Mouse (Mus musculus) small intestine, adult 2 months (tissue): ENCODE measurements at regions not wholly inside any gene's neighbourhood (a gene's known extent, or its start where the extent isn't known, plus 50 kb on each side); places are given as distances from the start of the nearest gene placed in this dataset.

ENCODE experiments used
- H3K27ac ChIP-seq: fragments of 200-500 bp; 2 replicates; pipeline ENCODE4 v1.5.1; 2012; ENCODE audit warnings: low read depth, low read length, control low read depth, inconsistent platforms; ENCODE audit not compliant: insufficient read depth
- H3K27me3 ChIP-seq: fragments of 200-500 bp; 2 replicates; pipeline ENCODE4 v1.6.1; 2012; ENCODE audit warnings: mild to moderate bottlenecking, moderate library complexity, low read length, inconsistent platforms; ENCODE audit not compliant: control insufficient read depth, insufficient read depth
- H3K36me3 ChIP-seq: fragments of 200-500 bp; 2 replicates; pipeline ENCODE4 v1.6.1; 2012; ENCODE audit warnings: mild to moderate bottlenecking, low read length, control low read depth, inconsistent platforms; ENCODE audit not compliant: control insufficient read depth, insufficient read depth
- H3K4me1 ChIP-seq: fragments of 200-500 bp; 2 replicates; pipeline ENCODE4 v1.6.1; 2012; ENCODE audit warnings: low read length, inconsistent platforms, mixed read lengths; ENCODE audit not compliant: control insufficient read depth, insufficient read depth, insufficient read length
- H3K4me3 ChIP-seq: fragments of 200-500 bp; 2 replicates; pipeline ENCODE4 v1.5.1; 2012; ENCODE audit warnings: low read depth, mild to moderate bottlenecking, control low read depth, inconsistent platforms, low read length, moderate library complexity
- CTCF ChIP-seq: fragments of 200-500 bp; IDR thresholded peaks from 2 replicates; pipeline ENCODE4 v1.5.1; 2012; ENCODE audit warnings: low read depth, mild to moderate bottlenecking, control low read depth, inconsistent platforms, low read length, moderate library complexity, mixed read lengths; ENCODE audit not compliant: insufficient replicate concordance, insufficient read length; ENCODE audit errors: extremely low read depth
- POLR2A ChIP-seq: fragments of 200-500 bp; IDR thresholded peaks from 2 replicates; pipeline ENCODE4 v1.6.1; 2012; ENCODE audit warnings: low read depth, mild to moderate bottlenecking, control low read depth, inconsistent platforms, low read length, moderate library complexity
- WGBS: fragments of 180-500 bp; shearing (Covaris S2); methylation state at CpG from one replicate; pipeline ENCODE4 v1.1.7; 2018; 5-methylcytosine and 5-hydroxymethylcytosine counted together

- TF ChIP-seq POLR2A (no peak), CTCF (no peak)
- 54% methylated on average over 3 of the region's 3 CpGs for WGBS
- no peaks in the 10 kb centered on the region for H3K36me3 ChIP-seq
- H3K4me3 ChIP-seq, result no peak overlapping the region
- no peaks in the 10 kb centered on the region for H3K27me3 ChIP-seq
- H3K27ac ChIP-seq, result no peak overlapping the region
- no peaks in the 10 kb centered on the region for H3K4me1 ChIP-seq
Observed at GRCm38 (mm10) chr3:156423100-156423499, 138.5 kb upstream of the Negr1 start.

GRCm38 (mm10) chr3:156455042-156455441 lies 106.6 kb upstream of the Negr1 start:
- H3K27me3 ChIP-seq, result no peaks in the 10 kb centered on the region
- no peak overlapping the region for H3K27ac ChIP-seq
- TF ChIP-seq CTCF (no peak), POLR2A (no peak)
- H3K36me3 ChIP-seq, result no peaks in the 10 kb centered on the region
- no peak overlapping the region for H3K4me3 ChIP-seq
- no peaks in the 10 kb centered on the region for H3K4me1 ChIP-seq
- 65% methylated on average over 4 of the region's 4 CpGs for WGBS

GRCm38 (mm10) chr3:156463299-156463698 lies 98.3 kb upstream of the Negr1 start:
- H3K27ac ChIP-seq, result no peak overlapping the region
- no peaks in the 10 kb centered on the region for H3K27me3 ChIP-seq
- TF ChIP-seq CTCF (no peak), POLR2A (no peak)
- H3K36me3 ChIP-seq, result no peaks in the 10 kb centered on the region
- no peaks in the 10 kb centered on the region for H3K4me1 ChIP-seq
- no peak overlapping the region for H3K4me3 ChIP-seq
- 24% methylated on average over 2 of the region's 2 CpGs for WGBS

- TF ChIP-seq CTCF (no peak), POLR2A (no peak)
- WGBS, result 71% methylated on average over 5 of the region's 5 CpGs
- H3K4me3 ChIP-seq, result no peak overlapping the region
- H3K27ac ChIP-seq, result no peak overlapping the region
- H3K36me3 ChIP-seq, result no peaks in the 10 kb centered on the region
- H3K4me1 ChIP-seq, result no peaks in the 10 kb centered on the region
- no peaks in the 10 kb centered on the region for H3K27me3 ChIP-seq
Observed at GRCm38 (mm10) chr3:156465601-156466000, 96.0 kb upstream of the Negr1 start.

GRCm38 (mm10) chr3:156472665-156473064 lies 88.9 kb upstream of the Negr1 start:
- no peak for TF ChIP-seq POLR2A
- no peak for TF ChIP-seq CTCF
- no peaks in the 10 kb centered on the region for H3K27me3 ChIP-seq
- no peak overlapping the region for H3K27ac ChIP-seq
- WGBS, result 93% methylated on average over 4 of the region's 4 CpGs
- H3K36me3 ChIP-seq, result no peaks in the 10 kb centered on the region
- no peaks in the 10 kb centered on the region for H3K4me1 ChIP-seq
- H3K4me3 ChIP-seq, result no peak overlapping the region
